Mouse (Mus musculus) E14TG2a.4 (cell line): ENCODE results near the gene Camk1g.

Source experiments
- CTCF ChIP-seq: conservative IDR thresholded peaks from 2 replicates; pipeline ENCODE4 v1.5.1; 2014; ENCODE audit warnings: low read length
- POU5F1 ChIP-seq: IDR thresholded peaks from 2 replicates; pipeline ENCODE4 v1.6.1; 2014; ENCODE audit warnings: low read length, borderline replicate concordance

GRCm38 (mm10) chr1:193317159-193317559 lies 52.9 kb downstream of the Camk1g start:
- TF ChIP-seq CTCF: no peak
- TF ChIP-seq POU5F1: no peak
